Mouse (Mus musculus) heart, embryonic 15.5 days (tissue): ENCODE measurements around the gene Dpp3. TPM values are rescaled to one million over a fixed set of nuclear protein-coding genes. Genes with fewer than 3 reads are reported as not detected.

ENCODE experiments used
- ATAC-seq: fragments of 200-750 bp; cut with Nextera tagmentation; replicated peaks from 2 replicates; pipeline ENCODE4 v1.8.0; 2017; ENCODE audit warnings: low read depth, moderate TSS enrichment; ENCODE audit not compliant: insufficient number of reproducible peaks, insufficient read depth, low FRiP score
- H3K27ac ChIP-seq: fragments of 300-500 bp; sonication (generic); 2 replicates; pipeline ENCODE4 v1.5.1; 2015; ENCODE audit warnings: mild to moderate bottlenecking, inconsistent platforms
- H3K27me3 ChIP-seq: fragments of 300-500 bp; sonication (generic); 2 replicates; pipeline ENCODE4 v1.6.1; 2015; ENCODE audit warnings: inconsistent platforms
- H3K36me3 ChIP-seq: fragments of 300-500 bp; sonication (generic); 2 replicates; pipeline ENCODE4 v1.6.1; 2015; ENCODE audit warnings: mild to moderate bottlenecking, inconsistent platforms
- H3K4me1 ChIP-seq: fragments of 300-500 bp; sonication (generic); replicated peaks from 2 replicates; pipeline ENCODE4 v1.6.1; 2015; ENCODE audit warnings: inconsistent platforms
- H3K4me2 ChIP-seq: fragments of 300-500 bp; sonication (generic); 2 replicates; pipeline ENCODE4 v1.6.1; 2015; ENCODE audit warnings: inconsistent platforms, mild to moderate bottlenecking, moderate library complexity
- H3K4me3 ChIP-seq: fragments of 300-500 bp; sonication (generic); 2 replicates; pipeline ENCODE4 v1.5.1; 2015; ENCODE audit warnings: mild to moderate bottlenecking, inconsistent platforms
- H3K9ac ChIP-seq: fragments of 300-500 bp; sonication (generic); 2 replicates; pipeline ENCODE4 v1.6.1; 2015; ENCODE audit warnings: mild to moderate bottlenecking, inconsistent platforms
- H3K9me3 ChIP-seq: fragments of 300-500 bp; sonication (generic); replicated peaks from 2 replicates; pipeline ENCODE4 v1.6.1; 2016; ENCODE audit warnings: inconsistent platforms
- WGBS: fragments of 180-500 bp; shearing (Covaris S2); methylation state at CpG from one replicate; pipeline ENCODE4 v1.1.7; 2015; ENCODE audit warnings: mixed read lengths; 5-methylcytosine and 5-hydroxymethylcytosine counted together
- polyA plus RNA-seq: library from polyadenylated mRNA; unstranded; fragments of >200 nt; fragmentation: Nextera tagmentation; extraction: Ambion mirVana; gene quantifications from 2 replicates; pipeline ENCODE4 v1.2.1, GENCODE M21; 2015

Gene Dpp3
- polyA plus RNA-seq, 1 experiment from 2014 or later: 63.6 TPM

DNA sequence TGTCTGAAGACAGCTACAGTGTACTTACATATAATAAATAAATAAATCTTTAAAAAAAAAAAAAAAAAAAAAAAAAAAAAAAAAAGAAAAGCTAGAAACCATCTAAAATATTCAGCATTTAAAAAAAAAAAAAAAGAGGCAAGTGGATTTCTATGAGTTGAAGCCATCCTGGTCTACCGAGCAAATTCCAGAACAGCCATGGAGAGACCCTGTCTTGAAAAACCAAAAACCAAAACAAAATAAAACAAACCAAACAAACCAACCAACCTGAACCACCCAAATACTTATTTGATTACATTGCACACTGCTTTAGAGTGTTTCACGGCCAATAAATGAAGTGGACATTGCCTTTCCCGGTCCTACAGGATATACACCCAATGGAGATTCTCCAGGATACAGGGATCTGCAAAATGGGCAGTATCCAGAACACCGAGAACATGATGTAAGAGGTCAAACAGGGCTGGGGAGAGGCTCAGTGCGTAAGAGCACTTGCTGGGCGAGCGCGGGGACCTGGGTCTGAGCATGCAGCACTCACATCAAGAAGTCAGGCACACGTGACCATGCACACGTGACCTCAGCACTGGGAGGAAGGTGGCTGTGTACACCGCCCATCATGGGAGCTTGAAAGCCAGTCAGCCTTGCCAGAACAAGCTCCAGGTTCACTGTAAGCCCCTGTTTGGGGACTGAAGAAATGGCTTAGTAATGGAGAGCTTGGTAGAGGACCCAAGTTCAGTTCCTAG is 2.8 kb downstream of the Dpp3 start:
- Histone ChIP-seq H3K27me3 (no peaks in the 10 kb centered on the region), H3K4me3 (no peak overlapping the region), H3K9ac (no peak overlapping the region), H3K4me1 (peaks cover 17% of the 10 kb centered on the region), H3K4me2 (no peak overlapping the region), H3K36me3 (peaks cover 40% of the 10 kb centered on the region), H3K27ac (no peak overlapping the region), H3K9me3 (no peaks in the 10 kb centered on the region)
- 92% methylated on average over 11 of the region's 11 CpGs for WGBS
- no peak for ATAC-seq

DNA sequence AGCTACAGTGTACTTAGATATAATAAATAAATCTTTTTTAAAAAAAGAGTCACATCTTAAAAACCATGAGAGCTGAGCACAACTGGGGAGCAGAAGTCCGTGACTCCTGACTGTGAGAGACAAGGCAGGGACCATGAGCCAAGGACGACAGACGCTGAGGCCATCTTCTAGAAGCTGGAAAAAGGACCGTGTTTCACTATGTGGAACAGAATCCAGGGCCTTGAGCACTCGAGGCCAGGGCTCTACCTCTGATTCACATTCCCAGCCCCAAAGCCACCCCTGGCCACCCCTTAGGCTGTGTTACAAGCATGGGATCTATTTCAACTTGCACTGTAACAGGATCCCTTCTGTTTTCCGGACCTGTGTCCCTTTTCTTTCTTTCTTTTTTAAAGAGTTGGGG is 8.4 kb downstream of the Dpp3 start:
- Histone ChIP-seq H3K9me3 (no peaks in the 10 kb centered on the region), H3K27me3 (no peaks in the 10 kb centered on the region), H3K36me3 (peaks cover 92% of the 10 kb centered on the region), H3K4me3 (no peak overlapping the region), H3K27ac (no peak overlapping the region), H3K9ac (no peak overlapping the region), H3K4me2 (no peak overlapping the region), H3K4me1 (no peaks in the 10 kb centered on the region)
- 83% methylated on average over 6 of the region's 6 CpGs for WGBS
- ATAC-seq: no peak

DNA sequence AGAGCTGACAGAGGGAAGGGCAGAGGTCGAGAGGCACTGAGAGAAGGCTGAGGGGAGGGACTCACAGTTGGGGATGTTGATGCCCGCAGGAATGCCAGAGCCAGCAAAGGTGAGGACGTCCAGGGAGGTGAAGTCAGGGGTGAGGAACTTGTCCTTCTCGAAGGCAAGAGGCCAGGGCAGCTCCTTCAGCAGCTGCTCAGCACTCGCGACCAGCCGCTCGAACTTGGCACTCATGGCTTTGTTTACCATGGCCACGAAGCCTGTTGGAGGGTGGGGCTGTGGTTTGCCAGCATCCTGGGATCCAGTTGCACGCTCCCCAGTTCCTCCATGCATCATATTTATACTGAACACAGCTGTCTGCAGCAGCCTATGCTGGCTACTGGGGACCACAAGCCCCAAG is 11.3 kb downstream of the Dpp3 start:
- Histone ChIP-seq H3K4me3 (no peak overlapping the region), H3K27me3 (no peaks in the 10 kb centered on the region), H3K4me1 (no peaks in the 10 kb centered on the region), H3K9me3 (no peaks in the 10 kb centered on the region), H3K9ac (no peak overlapping the region), H3K27ac (no peak overlapping the region), H3K36me3 (peaks cover 92% of the 10 kb centered on the region), H3K4me2 (no peak overlapping the region)
- 88% methylated on average over 10 of the region's 10 CpGs for WGBS
- no peak for ATAC-seq

DNA sequence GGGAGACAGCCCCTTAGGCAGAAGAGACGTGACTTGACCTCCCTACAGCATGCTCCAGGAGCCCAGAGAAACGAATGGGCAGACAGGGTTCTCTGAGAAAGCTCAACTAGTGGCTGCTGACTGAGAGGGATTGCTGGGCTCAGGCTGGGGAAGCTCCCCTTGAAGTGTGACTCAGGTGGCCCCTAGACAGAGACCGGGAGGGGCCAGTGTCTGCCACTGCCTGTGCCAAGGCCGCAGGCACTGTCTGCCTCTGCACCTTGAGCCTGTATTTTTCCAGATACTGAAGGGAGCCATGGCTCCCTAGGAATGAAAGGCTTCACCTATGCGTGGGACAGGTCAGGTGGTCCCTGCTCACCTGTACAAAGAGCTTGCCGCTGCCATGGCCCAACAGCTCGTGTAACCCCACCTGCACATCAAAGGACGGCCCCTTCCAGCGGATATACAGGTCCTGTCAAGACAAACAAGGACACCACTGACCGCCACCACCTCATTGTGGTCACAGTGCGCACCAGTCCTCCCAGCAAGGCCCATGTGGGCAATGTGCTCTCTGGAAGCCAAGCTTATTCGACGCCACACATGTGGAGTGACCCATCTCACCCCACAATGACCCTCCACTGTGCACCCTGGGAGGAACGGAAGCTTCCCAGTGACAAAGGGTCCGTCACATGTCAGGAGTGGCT is 12.0 kb downstream of the Dpp3 start:
- H3K27ac ChIP-seq: no peak overlapping the region
- ATAC-seq: no peak
- H3K4me2 ChIP-seq: no peak overlapping the region
- H3K27me3 ChIP-seq: no peaks in the 10 kb centered on the region
- WGBS: 90% methylated on average over 15 of the region's 15 CpGs
- no peaks in the 10 kb centered on the region for H3K9me3 ChIP-seq
- peaks cover 89% of the 10 kb centered on the region for H3K36me3 ChIP-seq
- no peak overlapping the region for H3K9ac ChIP-seq
- H3K4me1 ChIP-seq: no peaks in the 10 kb centered on the region
- H3K4me3 ChIP-seq: no peak overlapping the region

DNA sequence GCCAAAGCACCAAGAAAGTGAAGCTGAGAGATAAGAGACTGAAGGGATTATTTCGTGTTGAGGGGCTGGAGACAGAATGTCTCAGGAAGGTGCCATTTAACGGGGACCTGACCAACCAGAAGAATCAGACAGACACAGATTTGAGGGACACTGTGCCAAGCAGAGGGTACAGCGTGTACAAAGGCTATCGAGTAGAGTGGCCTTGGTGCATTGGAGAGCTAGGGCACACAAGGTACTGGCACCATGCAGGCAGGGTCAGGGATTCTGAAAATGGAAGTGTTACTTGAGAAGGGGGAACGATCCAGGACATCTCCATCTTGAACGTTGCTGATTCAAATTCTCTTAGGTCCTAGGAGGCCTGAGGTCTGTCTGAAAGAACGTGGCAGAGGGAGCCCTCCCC is 18.7 kb downstream of the Dpp3 start:
- ATAC-seq: no peak
- 84% methylated on average over 7 of the region's 7 CpGs for WGBS
- H3K9me3 ChIP-seq: no peaks in the 10 kb centered on the region
- no peaks in the 10 kb centered on the region for H3K27me3 ChIP-seq
- H3K4me2 ChIP-seq: no peak overlapping the region
- peaks cover 4% of the 10 kb centered on the region for H3K4me1 ChIP-seq
- peaks cover 59% of the 10 kb centered on the region for H3K36me3 ChIP-seq
- H3K27ac ChIP-seq: no peak overlapping the region
- no peak overlapping the region for H3K9ac ChIP-seq
- H3K4me3 ChIP-seq: no peak overlapping the region

DNA sequence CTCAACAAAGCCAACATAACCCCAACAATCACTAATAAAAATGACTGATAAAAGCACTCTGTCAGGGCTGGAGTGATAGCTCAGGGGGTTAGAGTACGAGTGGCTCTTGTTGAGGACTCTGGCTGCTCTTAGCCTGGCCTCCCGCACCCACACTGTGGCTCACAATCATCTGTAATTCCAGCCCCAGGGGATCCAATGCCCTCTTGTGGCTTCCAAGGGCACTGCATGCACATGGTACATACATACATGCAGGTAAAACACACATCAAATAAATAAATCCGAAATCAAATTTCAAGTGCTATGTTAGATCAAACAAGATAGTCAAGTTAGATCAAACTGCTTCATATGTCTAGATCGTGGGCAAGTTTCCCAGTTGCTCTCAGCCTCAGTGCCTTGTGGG is 20.0 kb downstream of the Dpp3 start:
- peaks cover 47% of the 10 kb centered on the region for H3K36me3 ChIP-seq
- ATAC-seq: no peak
- no peak overlapping the region for H3K27ac ChIP-seq
- H3K4me2 ChIP-seq: no peak overlapping the region
- no peak overlapping the region for H3K9ac ChIP-seq
- no peaks in the 10 kb centered on the region for H3K27me3 ChIP-seq
- 77% methylated on average over 4 of the region's 4 CpGs for WGBS
- no peak overlapping the region for H3K4me3 ChIP-seq
- peaks cover 4% of the 10 kb centered on the region for H3K4me1 ChIP-seq
- no peaks in the 10 kb centered on the region for H3K9me3 ChIP-seq

DNA sequence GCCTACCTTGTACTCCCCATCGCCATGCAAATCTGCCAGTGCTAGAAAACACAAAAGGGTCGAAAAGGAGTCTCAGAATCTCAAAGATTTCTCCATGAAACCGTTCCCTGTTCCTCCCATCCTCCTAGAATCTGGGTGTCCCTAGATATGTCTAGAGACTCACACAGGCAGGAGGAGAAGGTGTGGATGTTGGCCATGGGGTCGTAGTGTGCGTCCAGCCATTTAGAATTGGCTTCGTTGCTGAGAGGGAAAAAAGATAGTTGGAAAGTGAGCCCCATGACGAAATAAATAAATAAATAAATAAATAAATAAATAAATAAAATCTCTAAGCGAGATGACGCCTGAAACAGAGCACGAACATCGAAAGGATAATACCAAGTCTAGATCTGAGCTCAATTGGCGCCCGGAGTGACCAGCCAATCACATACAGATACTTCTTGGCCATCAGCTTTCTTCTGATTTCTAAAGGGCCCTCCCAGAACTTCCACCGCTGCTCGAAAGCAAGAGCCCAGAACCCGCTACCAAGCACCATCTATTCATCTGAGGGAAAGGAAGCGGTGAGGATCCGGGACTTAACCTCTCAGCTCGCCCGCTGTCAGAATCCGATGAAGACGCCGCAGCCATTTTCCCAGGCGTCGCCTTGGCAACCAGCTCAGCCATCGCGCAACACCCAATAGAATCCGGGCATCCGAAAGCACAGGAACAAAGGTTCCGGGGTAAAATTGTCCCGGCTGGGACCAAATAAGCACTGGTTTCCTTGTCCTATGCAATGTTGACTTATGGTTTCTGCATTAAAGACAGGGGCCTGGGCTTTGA is 21.9 kb downstream of the Dpp3 start, which contains the start of gene Bbs1:
Gene Bbs1 (minus strand): TSS at position 650 of the 816 bp plus-strand sequence.
- peak; percentile 57; the same call in 1 of the 2 replicates for ATAC-seq
- 9% methylated on average over 31 of the region's 31 CpGs for WGBS

DNA sequence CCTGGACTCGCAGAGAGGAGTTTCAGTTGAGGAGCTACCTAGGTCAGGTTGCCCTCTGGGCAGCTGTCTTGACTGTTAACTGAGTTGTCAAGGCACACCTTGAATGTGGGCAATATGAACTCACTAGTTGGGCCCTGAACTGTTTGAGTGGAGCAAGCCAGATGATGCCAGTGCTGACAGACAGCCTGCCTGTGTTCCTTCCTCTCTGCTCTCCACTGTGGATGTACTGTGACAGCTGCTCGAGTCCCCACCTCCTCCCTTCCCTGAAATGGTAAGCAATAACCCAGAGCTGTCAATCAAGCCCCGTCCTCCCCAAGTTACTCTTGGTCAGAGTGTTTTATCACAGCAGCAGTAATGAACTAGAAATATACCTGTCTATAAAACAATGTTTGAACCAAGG is 28.2 kb downstream of the Dpp3 start:
- Histone ChIP-seq H3K36me3 (peaks cover 5% of the 10 kb centered on the region; the same call in 1 of the 2 replicates), H3K9ac (no peak overlapping the region), H3K4me1 (no peaks in the 10 kb centered on the region), H3K9me3 (no peaks in the 10 kb centered on the region), H3K27me3 (no peaks in the 10 kb centered on the region), H3K27ac (no peak overlapping the region), H3K4me3 (no peak overlapping the region), H3K4me2 (no peak overlapping the region)
- WGBS: 62% methylated on average over 3 of the region's 3 CpGs
- no peak for ATAC-seq

More for the DNA sequence above, 21.9 kb downstream of the Dpp3 start, which contains the start of gene Bbs1:
- Histone ChIP-seq H3K4me1 (peaks cover 4% of the 10 kb centered on the region), H3K27me3 (no peaks in the 10 kb centered on the region), H3K4me2 (peak within 1 kb of the TSS; percentile 73), H3K9ac (peak within 1 kb of the TSS; percentile 51), H3K36me3 (peaks cover 35% of the 10 kb centered on the region), H3K4me3 (peak within 1 kb of the TSS; percentile 64), H3K9me3 (no peaks in the 10 kb centered on the region), H3K27ac (no peak within 1 kb of the TSS)

DNA sequence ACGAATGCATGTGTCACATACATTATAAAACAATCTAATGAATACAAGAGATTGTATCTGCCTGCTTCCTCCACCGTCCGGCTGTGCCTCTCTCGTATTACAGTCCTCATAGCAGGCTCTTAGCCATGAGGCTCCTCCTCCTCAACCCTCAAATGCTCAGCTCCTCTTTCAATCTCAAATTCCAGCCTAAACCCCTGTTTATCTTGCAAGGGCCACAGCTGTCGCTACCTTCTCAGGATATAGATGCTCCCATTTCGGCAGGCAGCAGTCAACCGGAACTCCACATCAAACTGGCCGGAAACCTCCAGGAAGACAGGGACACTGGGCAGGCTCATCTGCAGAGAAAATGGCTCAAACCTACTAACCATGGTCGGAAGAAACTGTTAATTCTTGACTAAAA is 29.1 kb downstream of the Dpp3 start:
- no peak overlapping the region for H3K9ac ChIP-seq
- WGBS: 64% methylated on average over 9 of the region's 9 CpGs
- no peaks in the 10 kb centered on the region for H3K4me1 ChIP-seq
- no peak overlapping the region for H3K27ac ChIP-seq
- H3K4me2 ChIP-seq: no peak overlapping the region
- ATAC-seq: no peak
- peaks cover 5% of the 10 kb centered on the region; the same call in 1 of the 2 replicates for H3K36me3 ChIP-seq
- H3K9me3 ChIP-seq: no peaks in the 10 kb centered on the region
- H3K4me3 ChIP-seq: no peak overlapping the region
- no peaks in the 10 kb centered on the region for H3K27me3 ChIP-seq

DNA sequence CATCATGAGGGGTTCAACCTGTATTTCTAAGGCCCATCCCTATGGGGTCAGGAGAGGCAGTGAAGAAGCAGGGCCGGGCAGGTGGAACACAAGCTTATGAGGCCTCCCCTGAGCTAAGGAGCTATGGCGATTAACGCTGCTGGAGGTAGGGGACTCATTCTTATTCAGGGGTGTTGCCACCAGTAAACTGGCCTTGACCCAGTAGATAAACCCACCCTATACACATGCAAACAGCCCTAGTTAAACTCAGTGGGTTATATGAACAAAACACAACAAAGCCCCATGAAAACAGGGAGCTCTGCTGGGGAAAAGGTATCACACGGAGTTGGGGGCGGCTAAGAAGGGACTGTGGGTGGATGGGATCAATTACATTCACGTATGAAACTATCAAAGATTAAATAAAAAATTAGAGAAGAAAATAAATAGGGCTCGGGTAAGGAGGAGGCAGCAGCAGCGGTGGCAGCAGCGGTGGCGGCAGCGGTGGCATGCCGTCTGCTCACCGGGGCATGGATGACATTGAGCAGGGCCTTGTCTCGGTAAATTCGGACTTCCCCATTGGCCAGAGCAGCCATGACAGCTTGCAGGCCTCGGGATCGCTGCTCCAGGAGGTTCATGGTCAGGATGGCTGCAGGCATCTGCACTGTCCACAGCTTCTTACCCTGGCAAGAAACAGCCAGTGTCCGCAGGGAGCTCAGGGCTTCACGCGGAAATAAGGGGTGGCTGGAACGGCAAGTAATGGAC is 31.1 kb downstream of the Dpp3 start:
- no peaks in the 10 kb centered on the region for H3K4me1 ChIP-seq
- 48% methylated on average over 21 of the region's 21 CpGs for WGBS
- H3K9me3 ChIP-seq: no peaks in the 10 kb centered on the region
- H3K4me2 ChIP-seq: 0 out of 2 replicates have a peak overlapping the region, but pooled peaks have one; percentile 16
- H3K36me3 ChIP-seq: peaks cover 5% of the 10 kb centered on the region; the same call in 1 of the 2 replicates
- no peak overlapping the region for H3K9ac ChIP-seq
- H3K27ac ChIP-seq: no peak overlapping the region
- no peak overlapping the region for H3K4me3 ChIP-seq
- ATAC-seq: no peak
- H3K27me3 ChIP-seq: no peaks in the 10 kb centered on the region
